Mouse (Mus musculus) gastrocnemius, postnatal 10 days (tissue): Measurements from ENCODE around the gene Gm20696. TPM values are rescaled to one million over a fixed set of nuclear protein-coding genes. Genes with fewer than 3 reads are reported as not detected.

ENCODE experiments used
- DNase-seq: peaks from one replicate; pipeline ENCODE4 v3.0.0; 2021; ENCODE audit warnings: mixed read lengths
- total RNA-seq, 2 experiments: library from RNA; stranded (reverse); gene quantifications; 2 replicates each; pipeline ENCODE4 v1.2.3; 2021

The Gm20696 gene
- total RNA-seq, 2 experiments from 2014 or later: 2.0 to 3.9 TPM

DNA sequence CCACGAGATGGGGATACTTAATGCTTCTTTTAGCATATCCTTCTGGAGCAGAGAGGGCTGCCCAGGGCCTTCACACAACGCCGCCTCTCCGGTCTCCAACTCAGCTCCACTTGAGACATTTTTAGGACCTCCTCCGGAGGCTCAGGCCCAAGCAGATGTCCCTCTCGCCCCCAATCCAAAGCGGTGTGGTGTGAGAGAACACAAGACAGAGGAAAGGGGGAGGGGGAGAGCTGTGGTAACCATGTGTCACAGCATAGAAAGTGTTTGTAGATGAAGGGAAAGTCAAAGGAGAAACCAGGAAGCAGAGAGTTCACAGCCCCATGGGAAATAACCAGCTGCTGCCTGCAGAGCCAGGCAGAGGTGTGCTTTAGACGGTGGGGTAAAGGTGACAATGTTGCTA is 99.7 kb downstream of the Gm20696 start:
- no peak for DNase-seq

DNA sequence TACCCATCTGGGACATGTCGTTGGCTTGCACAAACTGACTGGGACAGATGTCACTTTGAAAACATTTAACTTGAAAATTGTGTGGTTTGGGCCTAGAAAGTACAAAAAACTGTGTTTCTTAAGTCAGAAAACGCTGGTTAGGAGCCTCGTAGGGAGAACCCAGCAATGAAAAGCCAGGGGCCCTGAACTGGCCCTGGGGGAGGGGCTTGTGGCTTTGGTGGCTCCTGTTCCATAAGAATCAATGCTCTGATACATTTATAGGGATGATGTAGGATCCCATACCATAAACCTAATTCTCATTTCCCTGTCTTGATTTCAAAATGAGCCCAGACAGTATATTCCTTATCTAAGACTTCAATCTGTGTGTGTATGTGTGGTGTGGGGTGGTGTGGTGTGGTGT is 101.8 kb downstream of the Gm20696 start:
- no peak for DNase-seq

DNA sequence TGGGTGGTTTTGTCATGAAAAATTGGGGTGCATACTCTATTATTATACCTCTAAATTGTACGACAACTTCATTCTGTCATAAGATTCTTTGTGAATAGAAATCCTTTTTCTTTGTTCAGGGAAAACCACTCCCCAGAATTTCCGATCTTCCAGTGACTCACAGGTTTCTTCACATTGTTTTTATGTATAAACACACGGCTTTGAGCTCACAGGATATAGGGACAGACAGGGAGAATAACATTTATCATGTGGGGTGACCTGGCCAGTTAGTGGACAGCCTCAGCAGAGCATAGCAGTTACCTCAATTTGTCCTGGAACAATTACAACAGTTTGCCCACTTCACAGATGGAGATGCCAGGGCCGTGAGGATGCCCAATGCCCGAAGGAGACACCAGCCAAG is 109.6 kb downstream of the Gm20696 start:
- DNase-seq: no peak

DNA sequence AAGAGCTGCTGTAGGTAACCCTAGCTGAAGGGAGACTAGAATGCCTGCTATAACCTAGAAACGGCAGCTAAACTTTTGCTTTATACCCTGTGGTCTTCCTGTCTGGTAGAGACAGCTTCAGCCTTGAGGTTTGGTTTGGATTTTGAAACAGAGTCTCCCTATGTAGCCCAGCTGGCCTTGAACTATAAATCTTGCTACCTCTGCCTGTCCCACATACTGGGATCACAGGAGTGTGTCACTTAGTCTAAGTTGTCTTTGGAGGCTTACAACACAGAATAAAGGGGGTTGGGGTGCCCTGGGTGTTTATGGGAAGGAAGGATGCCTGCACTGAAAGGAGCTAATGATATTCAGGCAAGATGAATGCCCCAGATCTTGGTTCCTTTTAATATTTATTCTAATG is 113.8 kb downstream of the Gm20696 start:
- no peak for DNase-seq

DNA sequence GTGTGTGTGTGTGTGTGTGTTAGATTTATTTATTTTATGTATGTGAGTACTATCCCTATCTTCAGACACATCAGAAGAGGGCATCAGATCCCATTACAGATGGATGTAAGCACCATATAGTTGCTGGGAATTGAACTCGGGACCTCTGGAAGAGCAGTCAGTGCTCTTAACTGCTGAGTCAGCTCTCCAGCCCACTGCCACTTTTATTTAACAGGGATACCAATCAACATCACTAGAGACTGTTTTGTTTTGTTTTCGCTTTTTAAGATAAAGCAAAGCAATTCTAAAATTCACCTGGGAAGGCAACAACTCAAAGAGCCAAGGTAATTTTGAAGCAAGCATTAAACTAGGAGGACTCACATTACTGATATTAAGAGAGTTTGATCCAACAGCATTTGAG is 120.2 kb downstream of the Gm20696 start:
- DNase-seq: no peak

DNA sequence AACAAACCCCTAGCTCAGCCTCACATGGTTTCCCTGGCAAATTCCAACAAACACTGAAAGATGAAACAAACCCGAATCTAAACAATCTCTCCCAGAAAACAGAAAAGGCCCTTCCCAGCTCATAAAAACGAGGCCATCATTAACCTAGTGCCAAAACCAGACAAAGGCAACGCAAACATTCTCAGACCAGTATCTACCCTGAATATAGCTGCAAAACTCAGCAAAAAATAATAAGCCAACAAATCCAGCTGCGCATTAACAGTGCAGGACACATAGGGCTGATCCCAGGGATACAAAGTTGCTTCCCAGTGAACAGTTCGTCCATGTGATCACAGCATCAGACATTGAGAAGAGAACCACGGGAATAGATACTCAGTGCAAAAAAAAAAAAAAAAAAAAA is 121.2 kb downstream of the Gm20696 start:
- DNase-seq: no peak

DNA sequence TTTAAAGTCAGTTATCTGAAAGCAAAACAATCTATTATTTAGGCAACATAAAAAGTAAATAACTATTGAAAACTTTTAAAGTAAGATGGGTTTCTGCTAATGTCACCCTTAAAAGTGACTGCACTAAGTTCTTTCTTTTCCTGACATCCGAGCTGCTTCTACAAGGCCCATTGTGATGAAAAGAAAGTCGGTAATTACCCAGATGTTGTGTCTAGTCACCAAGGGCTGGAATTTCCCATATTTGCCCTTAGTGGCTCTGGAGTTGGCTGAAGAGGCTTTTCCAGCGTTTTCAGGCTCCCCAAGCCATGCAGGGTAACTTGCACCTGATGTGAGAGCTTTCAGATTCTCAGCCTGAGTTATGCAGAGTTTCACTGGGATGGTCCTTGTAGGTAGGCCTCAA is 125.5 kb downstream of the Gm20696 start:
- DNase-seq: no peak

DNA sequence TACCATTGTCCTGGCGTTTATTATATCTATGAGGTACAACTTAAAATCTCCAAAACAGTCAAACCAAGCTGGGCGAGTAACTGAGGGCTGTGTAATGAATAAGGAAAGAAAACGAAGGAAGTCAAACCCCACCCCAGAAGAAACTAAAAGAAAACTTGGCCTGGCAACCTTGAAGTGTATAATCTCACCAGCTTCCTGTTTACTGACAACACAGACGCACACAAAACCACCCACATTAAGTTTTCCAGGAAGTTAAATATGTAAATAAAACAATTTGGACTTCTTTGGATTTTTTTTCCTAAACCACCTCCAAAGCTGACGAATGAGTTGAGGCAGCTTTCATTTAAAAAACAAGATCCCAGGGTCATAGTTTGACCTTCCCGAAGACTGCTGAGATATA is 125.9 kb downstream of the Gm20696 start:
- no peak for DNase-seq

DNA sequence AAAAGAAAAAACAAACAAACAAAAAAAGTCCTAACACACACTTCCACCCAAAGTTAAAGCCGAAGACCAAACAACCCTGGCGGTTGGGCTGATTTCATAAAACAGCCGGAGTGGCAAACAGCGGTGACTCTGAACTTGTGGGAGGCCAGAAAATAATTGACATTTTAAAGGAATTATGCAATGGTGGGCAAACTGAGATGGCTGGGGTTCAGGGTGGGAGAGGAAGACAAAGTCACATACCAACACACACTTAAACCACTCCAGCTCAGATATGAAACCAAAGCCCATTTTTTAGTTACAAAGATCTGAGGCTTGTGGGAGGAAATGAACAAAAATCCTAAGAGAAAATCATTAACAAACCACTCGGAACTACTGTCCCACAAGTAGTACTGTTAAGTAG is 126.5 kb downstream of the Gm20696 start:
- no peak for DNase-seq

DNA sequence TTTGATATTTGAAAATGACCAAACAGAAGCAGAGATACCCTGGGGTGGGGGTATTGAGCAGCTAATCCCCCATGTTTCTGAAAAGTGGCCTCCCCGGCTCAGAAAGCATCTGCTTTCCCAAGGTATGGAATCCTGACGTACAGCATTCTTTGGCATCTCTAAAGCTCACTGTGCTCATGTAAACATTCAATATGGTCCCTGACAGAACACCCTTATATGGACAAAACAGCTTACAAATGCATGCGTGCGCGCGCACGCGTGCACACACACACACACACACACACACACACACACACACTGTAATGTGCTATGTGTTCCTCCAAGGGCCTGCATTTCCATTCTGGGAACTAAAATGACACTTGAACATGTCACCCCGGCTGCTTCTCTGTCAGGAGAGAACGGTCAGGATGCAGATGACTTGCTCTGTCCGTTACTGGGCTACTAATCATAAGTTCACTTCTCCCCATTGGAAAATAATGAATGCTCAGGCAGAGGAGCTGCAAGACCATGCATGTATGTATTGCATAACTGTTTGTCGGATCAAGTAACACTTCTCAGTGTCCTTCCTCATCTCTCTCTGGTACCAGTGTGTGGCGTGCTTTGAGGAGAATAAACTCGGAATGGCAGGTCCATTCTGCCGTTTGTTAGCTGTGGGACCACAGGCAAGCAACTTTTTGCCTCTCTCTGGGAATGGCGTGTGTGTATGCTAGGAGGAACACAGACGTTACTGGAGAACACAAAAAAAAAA is 128.2 kb downstream of the Gm20696 start:
- no peak for DNase-seq

DNA sequence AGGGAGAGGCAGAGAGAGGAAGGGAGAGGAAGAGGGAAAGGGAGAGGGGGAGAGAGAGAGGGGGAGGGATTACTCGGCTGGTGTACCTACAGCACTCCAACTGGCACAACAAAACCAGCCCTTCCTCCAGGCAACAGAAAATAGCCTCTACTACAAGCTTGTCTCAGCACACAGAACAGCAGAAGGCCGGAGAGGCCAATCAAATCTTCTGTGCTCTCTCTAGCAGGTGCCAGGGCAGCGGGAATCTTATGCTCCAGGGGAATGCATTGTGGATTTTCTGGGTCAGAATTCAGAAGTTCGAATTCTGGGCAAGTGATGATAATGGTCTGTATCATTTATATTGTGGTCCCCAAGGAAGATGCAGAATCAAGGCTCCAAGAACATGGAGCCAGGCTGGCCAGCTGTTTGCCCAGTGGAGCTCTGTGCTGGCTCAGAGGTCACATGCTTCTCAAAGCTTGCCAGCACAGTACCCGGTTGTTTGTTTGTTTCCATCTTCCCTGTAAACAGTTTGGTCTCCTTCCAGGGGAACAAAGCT is 132.3 kb downstream of the Gm20696 start:
- no peak for DNase-seq

DNA sequence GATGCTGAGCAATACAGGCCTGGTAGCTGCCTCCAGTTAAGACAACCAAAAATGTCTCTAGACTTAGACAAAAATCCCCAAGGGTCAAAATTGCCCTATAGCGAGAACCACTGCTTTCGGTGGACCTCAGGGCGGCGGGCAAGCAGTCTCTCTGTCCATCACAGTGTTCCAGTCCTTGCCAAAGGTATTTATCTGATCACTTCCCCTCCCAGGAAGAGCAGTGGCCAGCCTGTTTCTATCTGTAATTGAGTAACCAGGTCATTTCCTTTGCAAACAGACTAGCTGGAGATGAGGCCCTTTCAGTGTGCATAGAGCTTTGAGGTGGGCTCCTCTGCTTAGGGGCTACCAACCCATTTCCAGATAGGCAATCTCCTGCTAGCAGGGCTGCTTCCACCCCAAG is 134.1 kb downstream of the Gm20696 start:
- DNase-seq: no peak

DNA sequence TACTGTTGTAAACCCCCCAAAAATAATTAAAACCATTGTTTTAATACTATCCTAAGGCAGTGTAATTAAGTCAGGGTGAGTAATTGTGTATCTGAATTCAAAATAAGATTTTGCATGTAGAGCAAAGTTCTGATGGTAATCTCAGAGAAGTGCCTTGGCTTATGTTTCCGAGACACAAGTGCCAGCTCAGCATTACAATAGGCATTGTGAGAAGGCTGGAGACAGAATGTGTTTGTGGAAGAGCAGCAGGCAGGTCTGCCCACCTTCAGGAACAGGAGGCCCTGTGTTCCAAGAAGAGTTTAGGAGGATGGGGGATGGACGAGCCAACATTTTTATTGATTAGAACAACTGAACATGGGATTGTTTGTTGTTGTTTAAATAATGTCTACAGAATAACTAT is 137.6 kb downstream of the Gm20696 start:
- no peak for DNase-seq

DNA sequence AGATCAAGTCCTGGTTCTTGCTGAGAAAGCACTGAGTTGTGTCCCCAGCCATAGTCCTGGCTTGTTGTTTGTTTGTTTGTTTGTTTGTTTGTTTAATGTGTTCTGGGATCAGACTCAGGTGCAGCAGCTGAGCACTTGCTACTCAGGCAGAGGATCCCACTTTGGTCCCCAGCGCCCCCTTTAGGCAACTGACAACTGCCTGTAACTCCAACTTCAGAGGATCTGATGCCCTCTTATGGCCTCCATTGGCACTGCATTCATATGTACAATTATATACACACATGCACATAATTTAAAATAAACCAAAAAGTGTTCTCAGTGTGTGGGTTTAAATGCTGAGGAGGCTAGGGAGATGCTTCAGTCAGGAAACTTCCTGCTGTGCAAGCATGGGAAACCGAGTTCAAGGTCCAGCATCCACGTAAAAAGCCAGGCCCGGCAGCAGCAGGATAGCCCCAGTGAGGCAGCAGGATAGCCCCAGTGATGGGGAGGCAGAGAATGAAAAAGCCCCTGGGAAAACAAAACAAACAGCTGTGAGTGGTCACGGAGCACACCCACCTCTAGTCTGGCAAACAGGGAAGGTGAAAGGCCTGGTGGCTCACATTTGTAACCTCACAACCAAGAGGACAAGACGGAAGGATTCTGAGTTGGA is 139.0 kb downstream of the Gm20696 start:
- no peak for DNase-seq

DNA sequence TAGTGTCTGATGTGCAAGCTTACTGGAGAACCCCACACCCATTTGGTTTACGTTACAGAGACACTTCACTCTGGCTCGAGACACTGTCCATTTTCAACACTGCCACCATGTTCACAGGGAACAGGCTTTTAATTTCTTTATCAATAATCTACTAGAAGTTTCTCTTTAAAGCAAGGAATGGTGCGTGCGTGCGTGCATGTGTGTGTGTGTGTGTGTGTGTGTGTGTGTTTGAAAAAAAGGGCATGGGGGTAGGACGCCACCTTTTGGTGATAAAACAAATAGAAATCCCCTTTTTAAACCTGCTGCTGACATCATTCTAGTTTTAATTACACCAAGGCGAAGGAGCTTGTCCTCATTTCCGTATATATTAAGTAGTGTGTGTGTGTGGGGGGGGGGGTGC is 141.2 kb downstream of the Gm20696 start:
- DNase-seq: peak; percentile 34

DNA sequence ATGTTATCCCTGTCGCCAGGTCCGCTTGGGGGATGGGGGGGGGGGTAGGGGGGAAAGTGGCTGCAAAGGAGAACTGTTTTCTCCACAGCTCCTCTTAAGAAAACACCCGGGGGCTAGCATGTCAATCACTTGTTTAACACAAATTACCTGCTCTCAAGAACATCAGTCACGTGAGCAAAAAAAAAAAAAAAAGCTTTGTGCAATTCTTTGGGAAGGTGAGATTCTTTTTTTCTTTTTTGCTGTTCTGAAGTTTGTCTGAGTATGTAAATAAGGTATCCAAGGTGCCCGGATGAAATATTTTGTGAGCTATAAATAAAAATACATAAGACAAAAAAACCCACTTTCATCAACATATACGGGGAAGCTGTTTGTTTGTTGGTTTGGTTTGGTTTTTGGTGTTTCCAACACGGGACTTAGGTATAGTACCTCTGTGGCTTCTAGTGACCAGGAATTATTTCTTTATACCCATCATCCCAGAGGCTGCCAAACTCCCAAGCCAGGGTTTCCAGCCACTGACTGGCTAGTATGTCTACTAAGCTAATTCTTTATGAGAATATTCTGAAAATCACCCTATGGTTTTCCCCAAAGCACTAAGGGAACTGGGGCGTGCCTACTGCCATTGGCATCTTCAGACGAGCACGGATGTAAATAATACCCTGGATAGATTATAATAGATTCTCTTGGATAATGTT is 142.8 kb downstream of the Gm20696 start:
- DNase-seq: no peak

DNA sequence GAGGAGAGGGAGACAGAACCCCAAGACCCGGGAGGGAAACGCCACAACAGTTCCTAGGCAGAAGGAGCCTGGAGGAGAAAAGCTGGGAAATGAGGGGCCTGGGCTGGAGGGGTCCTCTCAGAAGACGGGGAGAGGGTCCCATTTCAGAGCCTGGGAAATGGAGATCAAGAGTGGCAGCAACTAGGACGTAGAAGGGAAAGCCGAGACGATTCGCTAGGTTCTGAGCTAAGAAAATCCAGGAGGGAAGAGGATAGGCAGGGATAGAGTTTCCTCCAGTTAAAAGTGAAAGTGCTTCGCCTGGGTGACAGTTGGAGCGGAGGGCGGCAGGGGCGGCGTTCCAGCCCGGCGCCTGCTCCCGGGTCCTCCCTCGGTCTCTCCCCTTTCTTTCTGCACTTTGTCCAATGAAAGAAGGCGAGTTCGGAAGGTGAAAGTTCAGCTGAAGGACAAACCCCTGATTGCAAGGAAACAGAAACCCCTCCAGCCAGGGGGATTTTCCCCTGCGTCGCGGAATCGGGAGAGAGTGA is 143.4 kb downstream of the Gm20696 start:
- DNase-seq: peak; percentile 73

DNA sequence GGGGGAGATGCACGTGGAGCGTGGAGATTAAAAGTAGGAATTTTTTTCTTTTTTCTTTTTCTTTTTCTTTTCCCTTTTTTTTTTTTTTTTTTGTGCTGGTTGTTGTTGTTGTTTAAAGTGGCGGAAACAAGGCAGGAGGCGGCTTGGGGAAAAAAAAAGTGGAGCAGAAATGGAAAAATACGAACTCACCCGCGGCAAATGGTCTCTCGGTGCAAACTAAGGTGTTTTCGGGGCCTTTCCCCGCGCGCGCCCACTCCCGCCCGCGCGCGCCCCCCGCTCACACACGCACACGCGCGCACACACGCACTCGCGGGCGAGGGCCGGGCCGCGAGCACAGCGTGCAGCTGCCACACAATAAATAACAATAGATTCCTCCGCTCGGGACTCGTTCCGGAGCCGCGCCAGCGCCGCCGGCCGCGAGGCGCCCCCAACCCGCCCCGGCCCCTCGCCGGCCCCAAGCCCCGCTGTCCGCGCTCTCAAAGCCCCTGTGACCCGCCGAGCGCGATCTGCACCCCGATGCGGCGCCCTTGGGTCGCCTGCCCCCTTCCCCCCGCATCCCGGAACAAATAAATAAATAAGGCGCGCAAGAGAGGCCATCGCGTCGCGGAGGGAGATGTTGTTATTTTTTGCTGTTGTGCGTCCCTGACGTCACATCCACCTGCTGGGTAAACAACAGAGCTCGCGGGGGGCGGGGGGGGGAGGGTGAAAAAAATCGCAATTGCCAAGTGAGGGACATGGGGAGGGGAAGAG is 144.1 kb downstream of the Gm20696 start, which contains the start of gene Foxp1:
Foxp1 (minus strand) TSS at position 363 of the 750 bp plus-strand sequence.
- DNase-seq: peak; percentile 63

DNA sequence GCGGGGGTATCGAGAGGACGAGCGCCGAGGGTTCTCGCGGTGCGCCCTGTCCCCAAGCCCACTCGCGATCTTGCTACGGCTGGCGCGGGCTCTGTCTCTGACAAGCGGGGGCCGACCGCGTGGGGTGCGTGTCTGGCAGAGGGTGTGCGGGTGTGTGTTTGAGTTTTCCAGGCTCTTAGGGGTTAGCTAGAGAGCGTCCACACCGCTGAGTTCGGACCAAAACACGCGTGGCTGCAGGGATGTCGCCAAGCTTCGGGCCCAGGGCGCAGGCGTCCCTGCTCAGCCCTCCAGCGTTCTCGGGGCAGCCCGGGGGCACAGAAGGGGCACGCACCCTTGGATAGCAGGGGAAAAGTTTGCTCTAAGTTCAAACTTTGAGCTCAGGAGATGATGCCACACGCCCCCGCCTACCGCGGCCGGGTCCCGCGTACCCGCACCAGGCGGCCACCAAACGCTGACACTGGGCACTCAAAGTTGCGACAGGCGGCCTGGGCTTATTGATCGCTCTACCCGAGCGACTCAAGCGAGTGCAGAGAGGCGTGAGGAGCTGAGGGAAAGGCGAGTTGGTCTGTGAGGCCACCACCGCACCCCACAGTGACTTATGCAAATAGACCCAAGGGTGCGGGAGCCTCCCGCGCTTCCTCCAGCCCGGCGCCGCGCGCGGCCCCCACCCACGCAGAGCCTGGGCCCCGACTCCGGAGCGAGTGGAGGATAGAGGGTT is 144.8 kb downstream of the Gm20696 start:
- peak; percentile 63 for DNase-seq

DNA sequence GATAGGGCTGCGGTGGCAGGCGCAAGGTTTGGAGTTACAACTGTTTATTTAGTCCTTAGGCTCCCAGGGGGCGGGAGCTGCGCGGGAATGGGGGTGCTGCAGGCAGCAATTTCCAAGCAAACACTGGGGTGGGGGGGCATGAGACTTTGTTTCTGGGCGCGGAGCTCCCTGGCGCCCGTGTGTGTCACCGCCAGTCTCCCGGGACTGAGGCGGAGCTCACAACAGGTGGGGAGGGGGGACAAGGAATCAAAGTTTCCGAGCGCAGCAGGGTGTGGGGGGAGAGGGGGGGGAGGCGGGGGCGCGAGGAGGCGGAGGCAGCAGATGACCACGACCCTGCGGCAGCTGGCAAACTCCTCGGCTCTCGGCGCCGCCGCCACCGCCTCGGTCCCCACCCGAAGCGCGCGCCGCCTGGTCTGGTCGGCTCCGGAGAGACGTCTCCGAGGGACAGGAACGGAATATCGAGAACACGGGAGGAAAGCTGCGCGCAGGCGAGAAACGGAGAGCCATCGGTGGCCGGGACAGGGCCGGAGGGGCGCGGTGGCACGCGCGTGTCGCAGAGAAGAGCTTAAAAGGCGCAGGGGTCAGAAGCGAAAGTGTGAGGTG is 145.5 kb downstream of the Gm20696 start:
- DNase-seq: peak; percentile 54

DNA sequence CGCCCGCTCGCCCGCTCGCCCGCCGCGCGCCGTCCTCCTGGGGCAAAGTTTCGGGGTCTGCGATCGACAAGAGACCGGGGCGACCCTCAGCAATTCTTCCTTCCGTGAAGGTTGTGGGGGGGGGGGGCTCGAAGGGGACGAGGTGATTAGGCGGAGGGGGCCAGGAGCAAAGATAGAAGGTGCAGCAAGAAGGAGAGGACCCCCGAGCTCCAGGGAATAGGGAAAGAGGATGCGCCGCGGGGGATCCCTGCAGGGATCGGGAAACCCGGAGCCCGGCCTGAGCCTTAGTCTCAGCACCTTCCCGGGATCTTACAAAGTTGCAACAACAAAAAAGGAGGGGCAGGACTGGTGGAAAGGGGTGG is 145.9 kb downstream of the Gm20696 start:
- no peak for DNase-seq
